Mouse (Mus musculus): ENCODE data around the gene Spem2. TPM values are rescaled to one million over a fixed set of nuclear protein-coding genes. Genes with fewer than 3 reads are reported as not detected.

Gene Spem2
- polyA plus RNA-seq, 1 experiment from 2014 or later = 0.07 TPM

- Histone ChIP-seq H3K36me3 (ENCODE audit: control insufficient read depth, insufficient read depth) (no peaks in the 10 kb centered on the region), H3K9me3 (ENCODE audit: control insufficient read depth) (no peaks in the 10 kb centered on the region), H3K4me3 (ENCODE audit: low read depth, low read length) (no peak overlapping the region), H3K4me1 (replicated peaks; ENCODE audit: control insufficient read depth, insufficient read depth, low read length) (peaks cover 4% of the 10 kb centered on the region; the same call in 1 of the 2 replicates), H3K27me3 (replicated peaks; ENCODE audit: control insufficient read depth, insufficient read depth, low read length) (0 out of 2 replicates have a peak, but pooled peaks cover 2% of the 10 kb centered on the region), H3K27ac (ENCODE audit: low read depth, low read length) (no peak overlapping the region), H3K9ac (ENCODE audit: low read depth, low read length) (no peak overlapping the region), H3K4me2 (replicated peaks; ENCODE audit: low read depth) (no peak overlapping the region)
- no peak for ATAC-seq
- peak; percentile 39 for TF ChIP-seq CTCF (IDR thresholded peaks at IDR 0.05; ENCODE audit: low read depth)
- WGBS = 83% methylated on average over 4 of the region's 4 CpGs
These were observed 11.9 kb downstream of the Spem2 start for GRCm38 (mm10) chr11:69806378-69806777.

- TF ChIP-seq CTCF (IDR thresholded peaks at IDR 0.05; ENCODE audit: low read depth) = peak; percentile 24; the same call in 1 of the 2 replicates
- H3K36me3 ChIP-seq (ENCODE audit: control insufficient read depth, insufficient read depth) = no peaks in the 10 kb centered on the region
- peak within 1 kb of the TSS; percentile 55 for H3K27ac ChIP-seq (ENCODE audit: low read depth, low read length)
- H3K4me1 ChIP-seq (replicated peaks; ENCODE audit: control insufficient read depth, insufficient read depth, low read length) = peaks cover 13% of the 10 kb centered on the region; the same call in 1 of the 2 replicates
- H3K27me3 ChIP-seq (replicated peaks; ENCODE audit: control insufficient read depth, insufficient read depth, low read length) = peaks cover 12% of the 10 kb centered on the region; the same call in 1 of the 2 replicates
- H3K4me2 ChIP-seq (replicated peaks; ENCODE audit: low read depth) = peak within 1 kb of the TSS; percentile 90
- no peaks in the 10 kb centered on the region for H3K9me3 ChIP-seq (ENCODE audit: control insufficient read depth)
- 12% methylated on average over 29 of the region's 29 CpGs for WGBS
- peak within 1 kb of the TSS; percentile 55 for H3K4me3 ChIP-seq (ENCODE audit: low read depth, low read length)
- peak; percentile 64 for ATAC-seq
- peak within 1 kb of the TSS; percentile 46 for H3K9ac ChIP-seq (ENCODE audit: low read depth, low read length)
These were observed 13.0 kb downstream of the Spem2 start, which contains the start of gene Tmem102 for GRCm38 (mm10) chr11:69804972-69805909. Tmem102 (minus strand) TSS chr11:69805624.

GRCm38 (mm10) chr11:69804652-69804940 lies 13.7 kb downstream of the Spem2 start:
- ATAC-seq = no peak
- no peaks in the 10 kb centered on the region for H3K36me3 ChIP-seq (ENCODE audit: control insufficient read depth, insufficient read depth)
- H3K9me3 ChIP-seq (ENCODE audit: control insufficient read depth) = no peaks in the 10 kb centered on the region
- 9% methylated on average over 12 of the region's 12 CpGs for WGBS
- peak overlapping the region; percentile 55 for H3K27ac ChIP-seq (ENCODE audit: low read depth, low read length)
- H3K4me2 ChIP-seq (replicated peaks; ENCODE audit: low read depth) = peak overlapping the region; percentile 90
- H3K27me3 ChIP-seq (replicated peaks; ENCODE audit: control insufficient read depth, insufficient read depth, low read length) = peaks cover 13% of the 10 kb centered on the region; the same call in 1 of the 2 replicates
- H3K4me1 ChIP-seq (replicated peaks; ENCODE audit: control insufficient read depth, insufficient read depth, low read length) = peaks cover 13% of the 10 kb centered on the region; the same call in 1 of the 2 replicates
- peak overlapping the region; percentile 38 for H3K9ac ChIP-seq (ENCODE audit: low read depth, low read length)
- H3K4me3 ChIP-seq (ENCODE audit: low read depth, low read length) = peak overlapping the region; percentile 55
- no peak for TF ChIP-seq CTCF (IDR thresholded peaks at IDR 0.05; ENCODE audit: low read depth)

GRCm38 (mm10) chr11:69803786-69804651 lies 14.2 kb downstream of the Spem2 start:
- Histone ChIP-seq H3K4me1 (replicated peaks; ENCODE audit: control insufficient read depth, insufficient read depth, low read length) (peaks cover 13% of the 10 kb centered on the region; the same call in 1 of the 2 replicates), H3K27me3 (replicated peaks; ENCODE audit: control insufficient read depth, insufficient read depth, low read length) (peaks cover 13% of the 10 kb centered on the region; the same call in 1 of the 2 replicates), H3K9ac (ENCODE audit: low read depth, low read length) (peak overlapping the region; percentile 46), H3K36me3 (ENCODE audit: control insufficient read depth, insufficient read depth) (no peaks in the 10 kb centered on the region), H3K27ac (ENCODE audit: low read depth, low read length) (peak overlapping the region; percentile 55), H3K9me3 (ENCODE audit: control insufficient read depth) (no peaks in the 10 kb centered on the region), H3K4me3 (ENCODE audit: low read depth, low read length) (peak overlapping the region; percentile 55), H3K4me2 (replicated peaks; ENCODE audit: low read depth) (peak overlapping the region; percentile 90)
- ATAC-seq = peak; percentile 85
- WGBS = 1% methylated on average over 60 of the region's 60 CpGs
- peak; percentile 94 for TF ChIP-seq CTCF (IDR thresholded peaks at IDR 0.05; ENCODE audit: low read depth)

GRCm38 (mm10) chr11:69803328-69803727 lies 14.9 kb downstream of the Spem2 start:
- H3K4me2 ChIP-seq (replicated peaks; ENCODE audit: low read depth) = peak overlapping the region; percentile 90
- no peaks in the 10 kb centered on the region for H3K36me3 ChIP-seq (ENCODE audit: control insufficient read depth, insufficient read depth)
- H3K27me3 ChIP-seq (replicated peaks; ENCODE audit: control insufficient read depth, insufficient read depth, low read length) = peaks cover 13% of the 10 kb centered on the region; the same call in 1 of the 2 replicates
- peaks cover 13% of the 10 kb centered on the region; the same call in 1 of the 2 replicates for H3K4me1 ChIP-seq (replicated peaks; ENCODE audit: control insufficient read depth, insufficient read depth, low read length)
- 2% methylated on average over 12 of the region's 12 CpGs for whole genome bisulfite sequencing
- TF ChIP-seq CTCF (IDR thresholded peaks at IDR 0.05; ENCODE audit: low read depth) = no peak
- peak overlapping the region; percentile 55 for H3K27ac ChIP-seq (ENCODE audit: low read depth, low read length)
- H3K9me3 ChIP-seq (ENCODE audit: control insufficient read depth) = no peaks in the 10 kb centered on the region
- peak overlapping the region; percentile 55 for H3K4me3 ChIP-seq (ENCODE audit: low read depth, low read length)
- peak; percentile 39 for ATAC-seq
- H3K9ac ChIP-seq (ENCODE audit: low read depth, low read length) = peak overlapping the region; percentile 46
